Mouse (Mus musculus): ENCODE results near the gene Prr13. TPM values are rescaled to one million over a fixed set of nuclear protein-coding genes. Genes with fewer than 3 reads are reported as not detected.
A peak's percentile ranks its signal among the peaks of the same experiment; 100 is the strongest.

The Prr13 gene
- polyA plus RNA-seq, 2 experiments: 84.6 to 111 TPM

DNA sequence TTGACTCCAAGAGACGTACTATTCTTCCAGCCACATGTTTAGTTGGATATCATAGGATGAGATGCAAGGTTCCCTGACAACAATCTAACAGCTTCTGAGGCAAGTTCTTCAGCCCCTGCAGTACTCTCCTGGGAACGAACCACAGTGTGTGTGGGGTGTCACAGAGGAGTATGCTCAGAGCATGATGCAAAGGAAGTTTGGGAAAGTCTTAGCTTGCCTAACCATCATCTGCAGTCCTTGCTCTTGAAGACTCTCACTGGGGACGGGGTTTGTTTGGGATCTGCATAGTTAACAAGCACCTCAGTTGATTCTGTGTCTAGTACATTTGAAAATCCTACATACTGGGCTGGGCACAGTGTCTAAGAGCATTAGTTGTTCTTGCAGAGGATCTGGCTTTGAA, 49.5 kb downstream of the Prr13 start:
- 61% methylated on average over 3 of the region's 3 CpGs for WGBS (ENCODE audit: insufficient replicate concordance)
- Histone ChIP-seq H3K9ac (replicated peaks) (no peak overlapping the region), H3K27me3 (ENCODE audit: control insufficient read depth, insufficient read depth, low read length) (no peaks in the 10 kb centered on the region; the same call in 1 of the 2 replicates), H3K9me3 (ENCODE audit: control insufficient read depth, low read length) (no peaks in the 10 kb centered on the region), H3K36me3 (replicated peaks; ENCODE audit: control insufficient read depth, insufficient read depth, low read depth) (peaks cover 7% of the 10 kb centered on the region; the same call in 1 of the 2 replicates), H3K4me1 (replicated peaks; ENCODE audit: control insufficient read depth in 2 of 2, insufficient read depth in 2 of 2, low read length in 1 of 2) (peaks cover 2 to 7% of the 10 kb centered on the region in 2 experiments; a peak in 3 of 4 replicates), H3K27ac (no peak overlapping the region), H3K4me2 (ENCODE audit: low read depth) (no peak overlapping the region), H3K4me3 (ENCODE audit: insufficient read depth in 1 of 2, low read depth in 2 of 2, low read length in 2 of 2) (no peak overlapping the region)
- TF ChIP-seq EP300 (IDR thresholded peaks at IDR 0.05; ENCODE audit: low read depth): no peak
- no peak for TF ChIP-seq CTCF (IDR thresholded peaks at IDR 0.05; ENCODE audit: low read depth)
- ATAC-seq (ENCODE audit: insufficient read depth): no peak
- DNase-seq (ENCODE audit: low read depth in 3 of 3, low spot score in 3 of 3): no peak

DNA sequence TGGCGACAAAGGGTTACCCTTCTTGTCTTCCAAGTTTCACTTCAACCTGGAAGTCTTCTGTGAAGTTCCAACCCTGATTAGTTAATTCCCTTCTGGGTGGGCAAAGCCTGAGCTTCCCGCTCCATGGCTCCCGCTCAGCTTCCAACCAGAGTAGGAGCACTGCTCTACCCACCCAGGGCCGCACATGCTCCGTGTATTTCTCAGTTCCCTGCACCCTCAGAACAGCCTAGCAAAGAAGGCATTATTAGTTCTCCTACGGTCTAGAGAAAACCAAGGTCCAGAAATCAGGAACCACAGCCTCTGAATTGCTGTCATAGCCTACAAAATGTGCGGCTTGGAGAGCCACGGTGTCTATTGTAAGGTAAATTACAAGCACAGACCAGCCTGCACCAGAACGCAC, 51.3 kb downstream of the Prr13 start:
- no peak for TF ChIP-seq CTCF (IDR thresholded peaks at IDR 0.05; ENCODE audit: low read depth)
- no peak for TF ChIP-seq EP300 (IDR thresholded peaks at IDR 0.05; ENCODE audit: low read depth)
- Histone ChIP-seq H3K9ac (replicated peaks) (peak overlapping the region; percentile 59), H3K4me1 (replicated peaks; ENCODE audit: control insufficient read depth in 2 of 2, insufficient read depth in 2 of 2, low read length in 1 of 2) (peaks cover 2 to 7% of the 10 kb centered on the region in 2 experiments; a peak in 3 of 4 replicates), H3K27ac (no peak overlapping the region), H3K27me3 (ENCODE audit: control insufficient read depth, insufficient read depth, low read length) (no peaks in the 10 kb centered on the region; the same call in 1 of the 2 replicates), H3K4me2 (ENCODE audit: low read depth) (peak overlapping the region; percentile 90), H3K36me3 (replicated peaks; ENCODE audit: control insufficient read depth, insufficient read depth, low read depth) (no peaks in the 10 kb centered on the region), H3K9me3 (ENCODE audit: control insufficient read depth, low read length) (no peaks in the 10 kb centered on the region), H3K4me3 (ENCODE audit: insufficient read depth in 1 of 2, low read depth in 2 of 2, low read length in 2 of 2) (peak overlapping the region; percentile 56 to 62)
- ATAC-seq (ENCODE audit: insufficient read depth) (peak; percentile 16), DNase-seq (ENCODE audit: low read depth in 3 of 3, low spot score in 3 of 3) (no peak)
- 16% methylated on average over 9 of the region's 9 CpGs for WGBS (ENCODE audit: insufficient replicate concordance)

DNA sequence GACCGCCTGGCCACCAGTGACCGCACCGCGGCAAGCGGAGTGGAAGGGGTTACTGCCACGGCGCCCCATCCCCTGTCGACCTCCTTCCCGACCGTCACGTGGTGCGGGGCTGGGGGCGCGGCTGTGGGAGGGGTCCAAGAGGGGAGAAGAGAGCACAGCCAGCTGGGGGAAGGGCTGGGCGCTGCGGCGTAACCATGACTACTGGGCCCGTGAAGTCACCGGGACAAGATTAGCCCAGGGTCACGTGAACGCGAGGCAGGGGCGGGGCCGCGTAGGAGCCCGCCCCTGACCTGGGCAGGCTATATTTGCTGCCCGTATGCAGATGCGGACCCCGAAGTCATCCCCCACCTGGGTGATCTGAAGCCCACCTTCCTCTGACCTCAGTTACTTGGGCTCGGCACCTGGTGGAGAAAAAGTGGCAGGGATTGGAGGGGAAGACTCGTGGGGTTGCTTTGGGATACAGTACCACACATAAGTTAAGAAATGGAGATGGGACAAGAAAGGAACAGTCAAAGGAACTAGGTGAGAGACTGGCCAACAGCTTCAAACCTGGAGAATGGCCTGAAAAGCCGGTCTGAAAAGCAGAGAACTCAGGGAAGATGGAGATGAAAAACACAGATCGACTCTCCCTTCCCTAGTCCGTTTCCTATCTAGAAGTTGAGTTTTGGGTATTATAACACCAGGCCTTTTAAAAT, 51.9 kb downstream of the Prr13 start:
- DNase-seq (ENCODE audit: low read depth in 3 of 3, low spot score in 3 of 3): peak; percentile 53 to 61 (median 56)
- peak; percentile 89 for ATAC-seq (ENCODE audit: insufficient read depth)
- H3K4me2 ChIP-seq (ENCODE audit: low read depth): peak overlapping the region; percentile 90
- peaks cover 2 to 7% of the 10 kb centered on the region in 2 experiments; a peak in 3 of 4 replicates for H3K4me1 ChIP-seq (replicated peaks; ENCODE audit: control insufficient read depth in 2 of 2, insufficient read depth in 2 of 2, low read length in 1 of 2)
- H3K9ac ChIP-seq (replicated peaks): peak overlapping the region; percentile 59
- TF ChIP-seq CTCF (IDR thresholded peaks at IDR 0.05; ENCODE audit: low read depth) (no peak), EP300 (IDR thresholded peaks at IDR 0.05; ENCODE audit: low read depth) (no peak)
- peaks cover 2% of the 10 kb centered on the region for H3K27me3 ChIP-seq (ENCODE audit: control insufficient read depth, insufficient read depth, low read length)
- no peak overlapping the region for H3K27ac ChIP-seq
- 3% methylated on average over 33 of the region's 34 CpGs for WGBS (ENCODE audit: insufficient replicate concordance)
- no peaks in the 10 kb centered on the region for H3K36me3 ChIP-seq (replicated peaks; ENCODE audit: control insufficient read depth, insufficient read depth, low read depth)
- H3K9me3 ChIP-seq (ENCODE audit: control insufficient read depth, low read length): no peaks in the 10 kb centered on the region
- H3K4me3 ChIP-seq (ENCODE audit: insufficient read depth in 1 of 2, low read depth in 2 of 2, low read length in 2 of 2): peak overlapping the region; percentile 56 to 62

DNA sequence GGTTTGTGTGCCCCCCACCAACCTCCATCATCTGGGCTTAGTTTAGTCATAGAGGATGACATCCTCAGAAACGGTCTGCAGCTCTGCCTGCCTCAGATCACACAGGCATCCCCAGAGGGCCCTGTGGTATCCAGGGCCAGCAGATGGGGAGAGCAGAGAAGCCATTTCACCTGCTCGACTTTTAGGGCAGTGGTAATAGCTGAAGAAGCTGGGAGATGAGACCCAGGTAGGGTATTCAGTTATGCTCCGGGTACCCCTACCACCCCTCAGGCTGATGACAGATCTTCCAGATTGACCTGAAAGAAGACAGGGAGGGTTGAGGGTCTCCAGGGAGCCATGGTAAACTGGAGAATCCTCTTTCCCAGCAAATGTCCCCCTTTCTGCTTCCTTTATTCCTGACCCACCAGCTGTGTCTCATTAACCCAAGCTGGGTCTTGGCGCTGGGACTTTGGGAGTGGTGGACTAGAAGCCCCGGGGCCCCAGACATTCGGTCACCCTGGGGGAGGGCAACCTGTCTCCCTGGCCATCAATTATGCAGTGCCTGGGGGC, 52.5 kb downstream of the Prr13 start:
- Histone ChIP-seq H3K4me2 (ENCODE audit: low read depth) (peak overlapping the region; percentile 90), H3K36me3 (replicated peaks; ENCODE audit: control insufficient read depth, insufficient read depth, low read depth) (no peaks in the 10 kb centered on the region), H3K4me3 (ENCODE audit: insufficient read depth in 1 of 2, low read depth in 2 of 2, low read length in 2 of 2) (no peak overlapping the region), H3K4me1 (replicated peaks; ENCODE audit: control insufficient read depth in 2 of 2, insufficient read depth in 2 of 2, low read length in 1 of 2) (peaks cover 2 to 10% of the 10 kb centered on the region in 2 experiments), H3K9me3 (ENCODE audit: control insufficient read depth, low read length) (no peaks in the 10 kb centered on the region), H3K27ac (no peak overlapping the region), H3K27me3 (ENCODE audit: control insufficient read depth, insufficient read depth, low read length) (peaks cover 3% of the 10 kb centered on the region), H3K9ac (replicated peaks) (no peak overlapping the region)
- DNase-seq (ENCODE audit: low read depth in 3 of 3, low spot score in 3 of 3) (no peak), ATAC-seq (ENCODE audit: insufficient read depth) (no peak)
- 41% methylated on average over 6 of the region's 6 CpGs for WGBS (ENCODE audit: insufficient replicate concordance)
- no peak for TF ChIP-seq EP300 (IDR thresholded peaks at IDR 0.05; ENCODE audit: low read depth)
- no peak for TF ChIP-seq CTCF (IDR thresholded peaks at IDR 0.05; ENCODE audit: low read depth)

DNA sequence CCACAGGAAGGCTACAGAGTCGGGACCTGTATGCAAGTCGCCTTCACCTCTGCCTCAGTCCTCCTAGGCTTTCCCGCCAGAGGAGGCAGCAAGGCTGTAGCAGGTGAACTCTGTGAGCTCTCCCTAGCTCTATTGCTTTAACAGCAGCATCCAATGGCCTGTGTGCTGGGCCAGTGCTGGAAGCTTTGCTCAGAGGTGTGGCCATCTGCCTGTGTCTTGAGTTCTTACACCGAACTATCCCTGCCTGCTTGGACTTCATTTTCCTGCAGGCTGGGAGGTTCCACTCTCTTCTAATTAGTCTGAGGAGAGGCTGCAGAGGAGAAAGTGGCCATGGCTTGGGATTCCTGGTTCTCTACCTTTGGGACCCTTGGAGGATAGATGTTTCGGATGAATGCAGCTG, 53.2 kb downstream of the Prr13 start:
- H3K4me2 ChIP-seq (ENCODE audit: low read depth): no peak overlapping the region
- H3K4me3 ChIP-seq (ENCODE audit: insufficient read depth in 1 of 2, low read depth in 2 of 2, low read length in 2 of 2): no peak overlapping the region
- peaks cover 3% of the 10 kb centered on the region for H3K27me3 ChIP-seq (ENCODE audit: control insufficient read depth, insufficient read depth, low read length)
- TF ChIP-seq CTCF (IDR thresholded peaks at IDR 0.05; ENCODE audit: low read depth): no peak
- TF ChIP-seq EP300 (IDR thresholded peaks at IDR 0.05; ENCODE audit: low read depth): no peak
- WGBS (ENCODE audit: insufficient replicate concordance): 62% methylated on average over 5 of the region's 5 CpGs
- no peak overlapping the region for H3K9ac ChIP-seq (replicated peaks)
- no peaks in the 10 kb centered on the region for H3K36me3 ChIP-seq (replicated peaks; ENCODE audit: control insufficient read depth, insufficient read depth, low read depth)
- peaks cover 4 to 11% of the 10 kb centered on the region in 2 experiments for H3K4me1 ChIP-seq (replicated peaks; ENCODE audit: control insufficient read depth in 2 of 2, insufficient read depth in 2 of 2, low read length in 1 of 2)
- no peaks in the 10 kb centered on the region for H3K9me3 ChIP-seq (ENCODE audit: control insufficient read depth, low read length)
- DNase-seq (ENCODE audit: low read depth in 3 of 3, low spot score in 3 of 3) (no peak), ATAC-seq (ENCODE audit: insufficient read depth) (no peak)
- no peak overlapping the region for H3K27ac ChIP-seq

Other genes starting within 250 kb of the Prr13 start
- gene Itgb7, start 227.1 kb upstream of the Prr13 start, polyA plus RNA-seq (2012; rRNA removed): 1.6 and 2.7 TPM in 2 replicates
- gene Itgb7, start 227.1 kb upstream of the Prr13 start, polyA plus RNA-seq (2014; fragmentation: Nextera tagmentation; extraction: Ambion mirVana): 5.6 and 5.7 TPM in 2 replicates
- 2.3 and 2.5 TPM in 2 replicates for gene Rarg, start 201.5 kb upstream of the Prr13 start, polyA plus RNA-seq (2012; rRNA removed)
- 1.9 and 2.1 TPM in 2 replicates for gene Rarg, start 201.5 kb upstream of the Prr13 start, polyA plus RNA-seq (2014; fragmentation: Nextera tagmentation; extraction: Ambion mirVana)
- gene Gm9918, start 188.5 kb upstream of the Prr13 start, polyA plus RNA-seq (2012; rRNA removed): 0.04 TPM in 1 of 2 replicates, not detected in the other
- 0.04 TPM in 1 of 2 replicates, not detected in the other for gene Gm9918, start 188.5 kb upstream of the Prr13 start, polyA plus RNA-seq (2014; fragmentation: Nextera tagmentation; extraction: Ambion mirVana)
- gene Mfsd5, start 179.6 kb upstream of the Prr13 start, polyA plus RNA-seq (2012; rRNA removed): 13.4 and 15.4 TPM in 2 replicates
- 21.2 and 23.5 TPM in 2 replicates for gene Mfsd5, start 179.6 kb upstream of the Prr13 start, polyA plus RNA-seq (2014; fragmentation: Nextera tagmentation; extraction: Ambion mirVana)
- gene Espl1, start 162.8 kb upstream of the Prr13 start, polyA plus RNA-seq (2012; rRNA removed): 17.0 and 17.3 TPM in 2 replicates
- gene Espl1, start 162.8 kb upstream of the Prr13 start, polyA plus RNA-seq (2014; fragmentation: Nextera tagmentation; extraction: Ambion mirVana): 25.6 and 28.2 TPM in 2 replicates
- gene Pfdn5, start 132.9 kb upstream of the Prr13 start, polyA plus RNA-seq (2012; rRNA removed): 42.1 and 82.2 TPM in 2 replicates
- 149 and 156 TPM in 2 replicates for gene Pfdn5, start 132.9 kb upstream of the Prr13 start, polyA plus RNA-seq (2014; fragmentation: Nextera tagmentation; extraction: Ambion mirVana)
- 26.7 and 32.5 TPM in 2 replicates for gene Myg1, start 127.3 kb upstream of the Prr13 start, polyA plus RNA-seq (2012; rRNA removed)
- 43.2 and 45.4 TPM in 2 replicates for gene Myg1, start 127.3 kb upstream of the Prr13 start, polyA plus RNA-seq (2014; fragmentation: Nextera tagmentation; extraction: Ambion mirVana)
- gene Aaas, start 108.3 kb upstream of the Prr13 start, polyA plus RNA-seq (2012; rRNA removed): 31.0 and 33.7 TPM in 2 replicates
- gene Aaas, start 108.3 kb upstream of the Prr13 start, polyA plus RNA-seq (2014; fragmentation: Nextera tagmentation; extraction: Ambion mirVana): 44.3 and 48.9 TPM in 2 replicates
- gene Sp7, start 91.8 kb upstream of the Prr13 start, polyA plus RNA-seq (2012; rRNA removed): 0.01 and 0.07 TPM in 2 replicates
- gene Sp7, start 91.8 kb upstream of the Prr13 start, polyA plus RNA-seq (2014; fragmentation: Nextera tagmentation; extraction: Ambion mirVana): 0.04 TPM in 1 of 2 replicates, not detected in the other
- gene Sp1, start 52.9 kb upstream of the Prr13 start, polyA plus RNA-seq (2012; rRNA removed): 9.2 and 9.5 TPM in 2 replicates
- gene Sp1, start 52.9 kb upstream of the Prr13 start, polyA plus RNA-seq (2014; fragmentation: Nextera tagmentation; extraction: Ambion mirVana): 5.0 and 5.4 TPM in 2 replicates
- gene Amhr2, start 13.7 kb upstream of the Prr13 start, polyA plus RNA-seq (2012; rRNA removed): 0.05 and 0.06 TPM in 2 replicates
- 0.11 and 0.23 TPM in 2 replicates for gene Amhr2, start 13.7 kb upstream of the Prr13 start, polyA plus RNA-seq (2014; fragmentation: Nextera tagmentation; extraction: Ambion mirVana)
- gene Pcbp2, start 11.5 kb downstream of the Prr13 start, polyA plus RNA-seq (2012; rRNA removed): 185 and 221 TPM in 2 replicates
- gene Pcbp2, start 11.5 kb downstream of the Prr13 start, polyA plus RNA-seq (2014; fragmentation: Nextera tagmentation; extraction: Ambion mirVana): 93.3 and 103 TPM in 2 replicates
- gene Gm10337, start 44.7 kb downstream of the Prr13 start, polyA plus RNA-seq (2012; rRNA removed): not detected in 2 replicates
- not detected in 2 replicates for gene Gm10337, start 44.7 kb downstream of the Prr13 start, polyA plus RNA-seq (2014; fragmentation: Nextera tagmentation; extraction: Ambion mirVana)
- gene Map3k12, start 58.0 kb downstream of the Prr13 start, polyA plus RNA-seq (2012; rRNA removed): 0.77 and 1.3 TPM in 2 replicates
- gene Map3k12, start 58.0 kb downstream of the Prr13 start, polyA plus RNA-seq (2014; fragmentation: Nextera tagmentation; extraction: Ambion mirVana): 0.78 and 1.1 TPM in 2 replicates
- 39.6 and 40.9 TPM in 2 replicates for gene Tarbp2, start 59.2 kb downstream of the Prr13 start, polyA plus RNA-seq (2012; rRNA removed)
- 31.5 and 40.2 TPM in 2 replicates for gene Tarbp2, start 59.2 kb downstream of the Prr13 start, polyA plus RNA-seq (2014; fragmentation: Nextera tagmentation; extraction: Ambion mirVana)
- gene Npff, start 65.9 kb downstream of the Prr13 start, polyA plus RNA-seq (2012; rRNA removed): 1.2 and 1.4 TPM in 2 replicates
- 0.19 and 0.94 TPM in 2 replicates for gene Npff, start 65.9 kb downstream of the Prr13 start, polyA plus RNA-seq (2014; fragmentation: Nextera tagmentation; extraction: Ambion mirVana)
- gene Gm28047, start 166.0 kb downstream of the Prr13 start, polyA plus RNA-seq (2012; rRNA removed): not detected in 2 replicates
- gene Gm28047, start 166.0 kb downstream of the Prr13 start, polyA plus RNA-seq (2014; fragmentation: Nextera tagmentation; extraction: Ambion mirVana): not detected in 2 replicates
- 12.3 and 15.8 TPM in 2 replicates for gene Atf7, start 166.4 kb downstream of the Prr13 start, polyA plus RNA-seq (2012; rRNA removed)
- 6.8 and 7.3 TPM in 2 replicates for gene Atf7, start 166.4 kb downstream of the Prr13 start, polyA plus RNA-seq (2014; fragmentation: Nextera tagmentation; extraction: Ambion mirVana)
- gene Atp5g2, start 213.3 kb downstream of the Prr13 start, polyA plus RNA-seq (2012; rRNA removed): 126 and 227 TPM in 2 replicates
- gene Atp5g2, start 213.3 kb downstream of the Prr13 start, polyA plus RNA-seq (2014; fragmentation: Nextera tagmentation; extraction: Ambion mirVana): 38.4 and 42.3 TPM in 2 replicates

Data from liver, embryonic 14.5 days (tissue).